Mouse (Mus musculus) embryonic stem cell, embryonic (primary cell): Measurements from ENCODE around the gene Fuom.

ENCODE experiments used
- CTCF ChIA-PET, 4 experiments: fragments of 300-600 bp in 2 of 4; fragments of 350-600 bp in 2 of 4; sonication (Branson Sonifier 250); formaldehyde crosslinking; loops; one replicate each; lab custom pipeline; 2022; ENCODE audit warnings: inconsistent platforms in 2 of 4; lab: Charles Lee
- POLR2A ChIA-PET, 4 experiments: fragments of 300-600 bp in 2 of 4; fragments of 350-600 bp in 2 of 4; sonication (Branson Sonifier 250); formaldehyde crosslinking; loops; one replicate each; lab custom pipeline; 2022; ENCODE audit warnings: antibody characterized with exemption in 4 of 4, inconsistent platforms in 1 of 4; lab: Charles Lee

The Fuom gene

GRCm38 (mm10) chr7:140121338-140121910, 19.2 kb upstream of the Fuom start:
- ChIA-PET CTCF (interaction anchor here in 2 of 4 experiments (0.7 to 2.7 kb wide), 2 partner anchors 20 to 31 kb away, joined by 3 to 8 read pairs; no protein-coding TSS in a partner anchor), POLR2A (interaction anchor here in 2 of 4 experiments (0.7 to 2.0 kb wide), 4 partner anchors 10 to 751 kb away, joined by 3 to 8 read pairs (median 5); partner anchors contain the start of genes Fuom (in 1 of the 2) and Mtg1 (in 1 of the 2))

GRCm38 (mm10) chr7:140120484-140120883, 18.2 kb upstream of the Fuom start:
- ChIA-PET CTCF (interaction anchor here in 2 of 4 experiments (0.7 to 1.0 kb wide), 2 partner anchors 21 to 1371 kb away, joined by 3 read pairs; no protein-coding TSS in a partner anchor), POLR2A (interaction anchor here in 2 of 4 experiments (0.6 to 2.0 kb wide), 4 partner anchors 10 to 651 kb away, joined by 3 to 8 read pairs (median 5); partner anchors contain the start of genes Fuom (in 1 of the 2) and Mtg1 (in 1 of the 2))

GRCm38 (mm10) chr7:140116329-140117054, 14.3 kb upstream of the Fuom start, which contains the start of gene Echs1:
Gene Echs1 (minus strand): TSS chr7:140116476.
- ChIA-PET CTCF (interaction anchor here in 3 of 4 experiments (0.6 to 2.8 kb wide), 9 partner anchors 8 to 70 kb away, joined by 3 to 10 read pairs (median 4); partner anchors contain the start of gene Mtg1 (in 1 of the 3)), POLR2A (interaction anchor here (0.5 to 7.3 kb wide), 54 partner anchors 8 to 1099 kb away, joined by 3 to 109 read pairs (median 4); partner anchors contain the start of genes Mtg1 (in 4 of the 4), Fuom (in 3 of the 4), Zfp941 (in 2 of the 4) and Gm45785 (in 1 of the 4))

- ChIA-PET POLR2A (interaction anchor here (0.5 to 7.3 kb wide), 49 partner anchors 8 to 1100 kb away, joined by 3 to 109 read pairs (median 5); partner anchors contain the start of genes Mtg1 (in 4 of the 4), Fuom (in 3 of the 4), Gm45785 (in 2 of the 4) and Zfp941 (in 2 of the 4)), CTCF (interaction anchor here in 3 of 4 experiments (0.5 to 2.8 kb wide), 9 partner anchors 9 to 788 kb away, joined by 3 to 10 read pairs (median 4); partner anchors contain the start of gene Mtg1 (in 1 of the 3))
These were observed 13.5 kb upstream of the Fuom start, which contains the start of gene Paox for GRCm38 (mm10) chr7:140115583-140116328. Gene Paox (plus strand): TSS chr7:140115799.

GRCm38 (mm10) chr7:140111943-140112342, 9.7 kb upstream of the Fuom start:
- ChIA-PET CTCF (no interaction called here), POLR2A (interaction anchor here in 2 of 4 experiments (0.9 to 7.3 kb wide), 9 partner anchors 9 to 25 kb away, joined by 3 to 109 read pairs (median 3); partner anchors contain the start of genes Fuom (in 2 of the 2) and Mtg1 (in 1 of the 2))

GRCm38 (mm10) chr7:140104009-140104408, 1.8 kb upstream of the Fuom start:
- ChIA-PET POLR2A (interaction anchor here in 2 of 4 experiments (0.6 to 8.1 kb wide), 7 partner anchors 10 to 703 kb away, joined by 3 to 109 read pairs (median 15); partner anchors contain the start of genes Echs1 (in 2 of the 2), Mtg1 (in 2 of the 2) and Paox (in 2 of the 2)), CTCF (interaction anchor here in 1 of 4 experiments (1.6 kb wide), 1 partner anchor 12 kb away, joined by 4 read pairs; the partner anchor contains the start of gene Echs1)

GRCm38 (mm10) chr7:140101498-140101897, 743 bp downstream of the Fuom start:
- CTCF ChIA-PET, result interaction anchor here in 1 of 4 experiments (0.9 kb wide), 1 partner anchor 39 kb away, joined by 3 read pairs; no protein-coding TSS in a partner anchor
- POLR2A ChIA-PET, result interaction anchor here (0.6 to 8.1 kb wide), 23 partner anchors 9 to 1114 kb away, joined by 3 to 109 read pairs (median 5); partner anchors contain the start of genes Echs1 (in 3 of the 4), Mtg1 (in 3 of the 4), Paox (in 3 of the 4) and Bet1l (in 1 of the 4)

GRCm38 (mm10) chr7:140098466-140098865, 3.8 kb downstream of the Fuom start:
- POLR2A ChIA-PET, result interaction anchor here (0.6 to 1.9 kb wide), 8 partner anchors 9 to 142 kb away, joined by 3 to 6 read pairs (median 3); partner anchors contain the start of genes Echs1 (in 2 of the 4), Mtg1 (in 1 of the 4) and Paox (in 1 of the 4)
- CTCF ChIA-PET, result interaction anchor here in 1 of 4 experiments (0.6 kb wide), 1 partner anchor 269 kb away, joined by 3 read pairs; no protein-coding TSS in a partner anchor

- CTCF ChIA-PET, result no interaction called here
These were observed 6.2 kb downstream of the Fuom start for GRCm38 (mm10) chr7:140096055-140096454.

GRCm38 (mm10) chr7:140095556-140095955, 6.7 kb downstream of the Fuom start:
- ChIA-PET POLR2A (interaction anchor here in 2 of 4 experiments (1.1 to 2.2 kb wide), 3 partner anchors 16 to 30 kb away, joined by 3 to 8 read pairs (median 3); no protein-coding TSS in a partner anchor), CTCF (no interaction called here)

More at GRCm38 (mm10) chr7:140096055-140096454, 6.2 kb downstream of the Fuom start:
- POLR2A ChIA-PET, result interaction anchor here in 2 of 4 experiments (1.6 to 2.2 kb wide), 2 partner anchors 16 to 29 kb away, joined by 3 to 8 read pairs; no protein-coding TSS in a partner anchor

- POLR2A ChIA-PET, result interaction anchor here in 2 of 4 experiments (1.1 to 2.2 kb wide), 3 partner anchors 17 to 30 kb away, joined by 3 to 8 read pairs (median 3); no protein-coding TSS in a partner anchor
These were observed 7.3 kb downstream of the Fuom start for GRCm38 (mm10) chr7:140094954-140095353.

GRCm38 (mm10) chr7:140092924-140093528, 9.2 kb downstream of the Fuom start, which contains the start of gene Prap1:
Gene Prap1 (plus strand): TSS chr7:140093395.
- ChIA-PET CTCF (interaction anchor here in 1 of 4 experiments (0.6 kb wide), 1 partner anchor 389 kb away, joined by 5 read pairs; no protein-coding TSS in a partner anchor), POLR2A (interaction anchor here in 2 of 4 experiments (0.7 to 2.5 kb wide), 8 partner anchors 8 to 44 kb away, joined by 3 to 9 read pairs (median 3); partner anchors contain the start of genes Echs1 (in 1 of the 2), Fuom (in 1 of the 2), Mtg1 (in 1 of the 2) and Paox (in 1 of the 2))

More at GRCm38 (mm10) chr7:140094954-140095353, 7.3 kb downstream of the Fuom start:
- CTCF ChIA-PET, result no interaction called here

GRCm38 (mm10) chr7:140090601-140091000, 11.6 kb downstream of the Fuom start:
- ChIA-PET CTCF (interaction anchor here in 1 of 4 experiments (0.6 kb wide), 2 partner anchors 31 to 97 kb away, joined by 3 to 12 read pairs; no protein-coding TSS in a partner anchor), POLR2A (interaction anchor here in 2 of 4 experiments (1.7 to 2.7 kb wide), 3 partner anchors 12 to 26 kb away, joined by 4 to 10 read pairs (median 9); partner anchors contain the start of genes Echs1 (in 2 of the 2), Fuom (in 1 of the 2) and Paox (in 1 of the 2))

- ChIA-PET CTCF (interaction anchor here in 1 of 4 experiments (0.5 to 1.8 kb wide), 3 partner anchors 59 to 106 kb away, joined by 3 to 7 read pairs (median 4); no protein-coding TSS in a partner anchor), POLR2A (interaction anchor here in 2 of 4 experiments (0.9 to 1.4 kb wide), 4 partner anchors 7 to 60 kb away, joined by 3 to 4 read pairs (median 3); partner anchors contain the start of gene Mtg1 (in 2 of the 2))
These were observed 20.0 kb downstream of the Fuom start, which contains the start of gene Caly for GRCm38 (mm10) chr7:140082242-140082678. Gene Caly (minus strand): TSS chr7:140082548.
